Mouse (Mus musculus) mouse embryonic stem cell (cell line): ENCODE data around the gene Paqr5.

Experiments used
- in situ Hi-C, 2 experiments: fragments of 300-500 bp; cut with MboI; formaldehyde crosslinking; loops; 1 replicate in 1 of 2; 3 replicates in 1 of 2; pipeline ENCODE4 v1.14.3; 2019 to 2020; ENCODE audit warnings: low sequenced_read_pairs in 2 of 2, low pct_unique_long_range_greater_than_20kb in 1 of 2, mixed read lengths in 1 of 2; ENCODE audit not compliant: unreplicated experiment in 1 of 2

Gene Paqr5

GRCm38 (mm10) chr9:62026600-62026999 lies at the start of gene Paqr5:
Paqr5 (minus strand) TSS chr9:62026856.
- in situ Hi-C loops = no loop called here

- in situ Hi-C loops = no loop called here
Measured at GRCm38 (mm10) chr9:62062234-62062633, 35.6 kb upstream of the Paqr5 start.

- in situ Hi-C loops = no loop called here
Measured at GRCm38 (mm10) chr9:62060431-62060830, 33.8 kb upstream of the Paqr5 start.

GRCm38 (mm10) chr9:62059941-62060340 lies 33.3 kb upstream of the Paqr5 start:
- in situ Hi-C loops = no loop called here

GRCm38 (mm10) chr9:62057881-62058506 lies 31.3 kb upstream of the Paqr5 start:
- in situ Hi-C loops = no loop called here

GRCm38 (mm10) chr9:62056206-62056605 lies 29.6 kb upstream of the Paqr5 start:
- in situ Hi-C loops = no loop called here

GRCm38 (mm10) chr9:62050801-62051200 lies 24.1 kb upstream of the Paqr5 start:
- in situ Hi-C loops = loop anchor here in 1 of 2 experiments (5.0 kb wide), 1 partner anchor 192 kb away; no protein-coding TSS in a partner anchor

- in situ Hi-C loops = loop anchor here in 1 of 2 experiments (10.0 kb wide), 1 partner anchor 196 kb away; no protein-coding TSS in a partner anchor
Measured at GRCm38 (mm10) chr9:62049166-62049565, 22.5 kb upstream of the Paqr5 start.

- in situ Hi-C loops = loop anchor here in 1 of 2 experiments (10.0 kb wide), 1 partner anchor 203 kb away; no protein-coding TSS in a partner anchor
Measured at GRCm38 (mm10) chr9:62042167-62042566, 15.5 kb upstream of the Paqr5 start.

- in situ Hi-C loops = loop anchor here in 1 of 2 experiments (10.0 kb wide), 1 partner anchor 205 kb away; no protein-coding TSS in a partner anchor
Measured at GRCm38 (mm10) chr9:62040008-62040608, 13.5 kb upstream of the Paqr5 start.

GRCm38 (mm10) chr9:62035806-62036205 lies 9.2 kb upstream of the Paqr5 start:
- in situ Hi-C loops = no loop called here

- in situ Hi-C loops = no loop called here
Measured at GRCm38 (mm10) chr9:62032206-62032605, 5.5 kb upstream of the Paqr5 start.

GRCm38 (mm10) chr9:62028072-62028471 lies 1.4 kb upstream of the Paqr5 start:
- in situ Hi-C loops = no loop called here

GRCm38 (mm10) chr9:62025056-62025455 lies 1.6 kb downstream of the Paqr5 start:
- in situ Hi-C loops = no loop called here

GRCm38 (mm10) chr9:62023879-62024278 lies 2.8 kb downstream of the Paqr5 start:
- in situ Hi-C loops = no loop called here

- in situ Hi-C loops = no loop called here
Measured at GRCm38 (mm10) chr9:62022961-62023680, 3.5 kb downstream of the Paqr5 start.

- in situ Hi-C loops = no loop called here
Measured at GRCm38 (mm10) chr9:62021583-62022120, 5.0 kb downstream of the Paqr5 start.

- in situ Hi-C loops = no loop called here
Measured at GRCm38 (mm10) chr9:62020259-62020658, 6.4 kb downstream of the Paqr5 start.
